Mouse (Mus musculus): ENCODE data around the gene Urb2. TPM values are rescaled to one million over a fixed set of nuclear protein-coding genes. Genes with fewer than 3 reads are reported as not detected.
A peak's percentile ranks its signal among the peaks of the same experiment; 100 is the strongest.
"Not testable (repeated sequence)": the region's sequence is repeated elsewhere in the genome, so short reads cannot be mapped to it uniquely, and the experiment has no call there.

Urb2 gene
- polyA plus RNA-seq, 1 experiment, result 4.3 TPM

DNA sequence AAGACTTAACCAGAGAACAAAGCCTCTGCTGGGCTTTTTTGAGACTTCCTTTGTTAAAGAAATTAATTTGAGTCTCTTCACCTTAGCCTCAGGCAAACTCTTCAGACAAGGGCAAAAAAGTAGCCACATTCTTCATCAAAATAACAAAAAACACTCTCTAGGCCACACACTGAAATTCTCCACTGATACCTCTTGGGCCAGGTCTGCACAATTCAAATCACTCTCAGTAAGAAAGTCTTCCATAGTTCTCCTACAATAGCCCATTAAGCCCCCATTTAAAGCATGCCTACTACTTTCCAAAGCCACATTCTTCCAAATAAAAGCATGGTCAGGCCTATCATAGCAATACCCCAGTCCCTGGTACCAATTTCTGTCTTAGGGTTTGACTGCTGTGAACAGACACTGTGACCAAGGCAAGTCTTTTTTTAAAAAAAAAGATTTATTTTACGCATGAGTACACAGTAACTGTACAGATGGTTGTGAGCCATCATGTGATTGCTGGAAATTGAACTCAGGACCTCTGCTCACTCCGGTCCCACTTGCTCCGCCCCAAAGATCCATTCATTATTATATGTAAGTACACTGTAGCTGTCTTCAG is 9.2 kb upstream of the Urb2 start:
- no peak for DNase-seq
- 94% methylated on average over 3 of the region's 3 CpGs for WGBS
- H3K4me3 ChIP-seq (replicated peaks; ENCODE audit: extremely low read depth, low read depth, low read length), result no peak overlapping the region
- no peaks in the 10 kb centered on the region for H3K4me1 ChIP-seq (ENCODE audit: control insufficient read depth, insufficient read depth, low read length)
- TF ChIP-seq CTCF (IDR thresholded peaks at IDR 0.05; ENCODE audit: insufficient read depth, low read length) (no peak), POLR2A (IDR thresholded peaks at IDR 0.05; ENCODE audit: borderline replicate concordance, extremely low read depth, low read depth, low read length) (no peak)

- not testable (repeated sequence) for DNase-seq; H3K4me1 ChIP-seq (ENCODE audit: control insufficient read depth, insufficient read depth, low read length); H3K4me3 ChIP-seq (replicated peaks; ENCODE audit: extremely low read depth, low read depth, low read length)
- 88% methylated on average over 7 of the region's 7 CpGs for WGBS
These were observed 7.0 kb upstream of the Urb2 start for GRCm38 (mm10) chr8:124014299-124014698.

GRCm38 (mm10) chr8:124014751-124015150 is 6.6 kb upstream of the Urb2 start:
- Histone ChIP-seq H3K4me1 (ENCODE audit: control insufficient read depth, insufficient read depth, low read length) (peaks cover 2% of the 10 kb centered on the region), H3K4me3 (replicated peaks; ENCODE audit: extremely low read depth, low read depth, low read length) (no peak overlapping the region)
- 46% methylated on average over 3 of the region's 3 CpGs for WGBS
- no peak for TF ChIP-seq CTCF (IDR thresholded peaks at IDR 0.05; ENCODE audit: insufficient read depth, low read length)
- TF ChIP-seq POLR2A (IDR thresholded peaks at IDR 0.05; ENCODE audit: borderline replicate concordance, extremely low read depth, low read depth, low read length), result no peak
- DNase-seq, result no peak

DNA sequence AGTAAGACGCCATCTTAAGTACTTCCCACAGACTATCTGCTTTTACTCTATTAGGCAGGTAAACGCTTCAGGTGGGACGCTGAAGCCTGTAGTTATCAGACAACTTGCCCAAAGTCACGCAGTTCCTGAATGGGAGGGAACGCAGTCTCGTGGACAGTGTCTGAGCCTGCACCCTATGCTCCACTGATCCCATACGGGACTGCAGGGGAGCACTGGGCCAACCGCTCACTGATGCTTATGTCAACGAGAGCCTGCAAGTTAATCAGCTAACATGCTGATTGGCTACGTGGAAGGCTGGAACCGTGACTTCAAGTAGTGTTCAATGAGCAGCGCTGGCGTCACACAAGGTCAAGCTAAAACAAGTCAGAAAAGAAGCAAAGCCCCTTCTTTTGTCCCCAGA is 1.5 kb upstream of the Urb2 start:
- peak; percentile 19 for DNase-seq
- H3K4me1 ChIP-seq (ENCODE audit: control insufficient read depth, insufficient read depth, low read length), result peaks cover 6% of the 10 kb centered on the region
- WGBS, result 30% methylated on average over 13 of the region's 13 CpGs
- H3K4me3 ChIP-seq (replicated peaks; ENCODE audit: extremely low read depth, low read depth, low read length), result peak overlapping the region; percentile 43
- TF ChIP-seq POLR2A (IDR thresholded peaks at IDR 0.05; ENCODE audit: borderline replicate concordance, extremely low read depth, low read depth, low read length) (no peak), CTCF (IDR thresholded peaks at IDR 0.05; ENCODE audit: insufficient read depth, low read length) (no peak)

DNA sequence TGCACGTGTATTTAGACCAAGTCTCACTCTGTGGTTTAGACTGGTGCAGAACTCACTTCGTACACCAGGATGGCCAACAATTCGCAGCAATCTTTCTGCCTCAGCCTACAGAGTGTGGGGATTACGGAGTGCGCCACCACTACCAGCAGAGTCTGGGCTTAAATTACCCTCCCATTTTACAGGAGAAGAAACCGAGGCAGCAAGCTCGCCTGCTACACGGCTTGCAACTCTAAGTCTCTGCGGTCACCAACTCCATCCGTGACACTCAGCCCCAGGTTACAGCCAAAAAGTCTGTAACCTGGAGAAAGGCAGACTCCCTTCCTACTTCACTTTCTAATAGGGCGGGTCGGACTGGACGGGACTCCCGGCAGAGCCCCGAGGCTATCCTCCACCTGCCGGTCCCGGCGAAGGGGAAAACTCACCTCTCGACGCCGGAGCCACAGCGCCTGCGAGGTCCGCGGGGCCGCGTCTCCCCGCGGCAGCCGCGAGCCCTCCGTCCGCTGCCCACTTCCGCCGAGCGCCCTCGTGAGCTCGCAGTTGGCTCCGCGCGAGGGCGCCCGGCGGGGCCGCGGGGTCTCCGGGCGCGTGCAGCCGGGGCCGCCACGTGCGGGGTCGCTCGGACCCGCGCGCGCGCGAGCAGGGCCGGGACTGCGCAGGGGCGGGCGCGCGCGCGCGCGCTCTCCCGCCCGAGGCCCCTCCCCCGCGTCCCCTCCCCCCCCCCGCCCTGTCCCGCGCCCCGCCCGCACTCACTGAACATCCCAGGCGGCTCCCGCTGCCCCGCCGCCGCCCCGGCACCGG is 670 bp upstream of the Urb2 start:
- 1% methylated on average over 75 of the region's 87 CpGs for WGBS
- H3K4me1 ChIP-seq (ENCODE audit: control insufficient read depth, insufficient read depth, low read length), result peaks cover 6% of the 10 kb centered on the region
- DNase-seq, result peak; percentile 64
- H3K4me3 ChIP-seq (replicated peaks; ENCODE audit: extremely low read depth, low read depth, low read length), result peak overlapping the region; percentile 76
- TF ChIP-seq CTCF (IDR thresholded peaks at IDR 0.05; ENCODE audit: insufficient read depth, low read length) (no peak), POLR2A (IDR thresholded peaks at IDR 0.05; ENCODE audit: borderline replicate concordance, extremely low read depth, low read depth, low read length) (no peak)

DNA sequence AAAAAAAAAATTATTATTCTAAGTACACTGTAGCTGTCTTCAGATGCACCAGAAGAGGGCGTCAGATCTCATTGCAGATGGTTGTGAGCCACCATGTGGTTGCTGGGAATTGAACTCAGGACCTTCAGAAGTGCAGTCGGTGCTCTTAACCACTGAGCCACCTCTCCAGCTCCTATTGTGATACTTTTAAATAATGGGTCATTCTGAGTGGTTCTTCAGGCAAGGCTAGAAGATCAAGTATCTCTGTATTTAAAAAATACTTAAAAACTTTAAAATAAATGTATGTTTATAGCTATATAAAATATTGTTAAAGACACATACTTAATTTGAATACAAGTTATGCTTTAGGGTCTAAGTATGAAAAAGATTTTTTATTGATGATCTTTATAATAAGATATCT is 5.0 kb downstream of the Urb2 start:
- not testable (repeated sequence) for DNase-seq; H3K4me1 ChIP-seq (ENCODE audit: control insufficient read depth, insufficient read depth, low read length); H3K4me3 ChIP-seq (replicated peaks; ENCODE audit: extremely low read depth, low read depth, low read length)
- 86% methylated on average over 2 of the region's 2 CpGs for WGBS

DNA sequence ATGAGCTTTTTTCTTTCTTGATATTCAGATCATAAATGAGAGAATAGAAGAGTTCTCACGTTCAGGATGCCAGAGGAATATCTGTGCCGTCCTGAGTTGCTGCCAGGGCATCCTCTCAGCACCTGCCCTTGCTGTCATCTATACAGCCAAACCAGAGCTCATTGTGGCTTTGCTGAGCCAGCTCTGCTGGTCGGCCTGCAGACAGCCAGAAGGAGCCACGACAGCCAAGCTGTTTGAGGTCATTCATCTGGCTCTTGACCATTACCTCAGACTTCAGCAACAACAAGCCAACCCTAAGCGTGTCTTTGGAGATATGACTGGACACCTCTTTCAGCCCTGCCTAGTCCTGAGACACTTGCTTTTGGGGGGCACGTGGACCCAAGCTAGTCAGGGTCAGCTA is 6.5 kb downstream of the Urb2 start:
- no peak for TF ChIP-seq POLR2A (IDR thresholded peaks at IDR 0.05; ENCODE audit: borderline replicate concordance, extremely low read depth, low read depth, low read length)
- no peak for TF ChIP-seq CTCF (IDR thresholded peaks at IDR 0.05; ENCODE audit: insufficient read depth, low read length)
- Histone ChIP-seq H3K4me3 (replicated peaks; ENCODE audit: extremely low read depth, low read depth, low read length) (no peak overlapping the region), H3K4me1 (ENCODE audit: control insufficient read depth, insufficient read depth, low read length) (no peaks in the 10 kb centered on the region)
- no peak for DNase-seq
- WGBS, result 87% methylated on average over 6 of the region's 6 CpGs

DNA sequence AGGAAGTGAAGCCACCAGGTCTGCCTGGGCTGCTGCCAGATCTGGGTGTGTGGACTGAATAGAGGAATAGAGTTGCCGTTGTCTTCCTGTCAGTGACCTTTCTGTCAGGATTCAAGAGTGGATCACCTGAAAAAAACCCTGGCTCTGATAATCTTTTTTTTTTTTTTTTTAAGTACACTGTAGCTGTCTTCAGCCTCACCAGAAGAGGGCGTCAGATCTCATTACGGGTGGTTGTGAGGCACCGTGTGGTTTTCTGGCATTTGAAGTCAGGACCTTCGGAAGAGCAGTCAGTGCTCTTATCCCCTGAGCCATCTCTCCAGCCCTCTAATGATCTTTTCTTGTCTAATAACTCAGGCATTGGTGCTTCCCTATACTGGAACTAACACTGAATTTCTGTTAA is 12.1 kb downstream of the Urb2 start:
- 53% methylated on average over 5 of the region's 5 CpGs for WGBS
- no peak for TF ChIP-seq CTCF (IDR thresholded peaks at IDR 0.05; ENCODE audit: insufficient read depth, low read length)
- no peak for TF ChIP-seq POLR2A (IDR thresholded peaks at IDR 0.05; ENCODE audit: borderline replicate concordance, extremely low read depth, low read depth, low read length)

DNA sequence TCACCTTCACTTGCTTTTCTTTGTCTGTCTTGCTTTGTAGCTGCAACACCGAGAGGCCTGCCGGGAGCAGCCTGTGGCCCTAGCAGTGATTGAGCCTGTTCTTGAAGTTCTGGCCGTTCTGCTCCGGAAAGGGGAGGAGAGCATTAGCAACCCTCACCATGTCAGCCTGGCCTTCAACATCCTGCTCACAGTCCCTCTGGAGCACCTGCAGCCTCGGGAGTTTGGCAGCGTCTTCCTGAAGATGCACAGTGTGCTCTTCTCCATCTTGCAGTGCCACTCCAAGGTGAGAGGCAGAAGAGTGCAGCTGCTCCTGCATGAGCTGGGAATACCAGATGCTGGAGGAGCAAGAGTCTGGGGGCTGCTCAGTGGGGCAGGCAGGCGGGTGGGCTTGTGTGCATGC is 16.8 kb downstream of the Urb2 start:
- Histone ChIP-seq H3K4me1 (ENCODE audit: control insufficient read depth, insufficient read depth, low read length) (no peaks in the 10 kb centered on the region), H3K4me3 (replicated peaks; ENCODE audit: extremely low read depth, low read depth, low read length) (no peak overlapping the region)
- no peak for DNase-seq
- TF ChIP-seq CTCF (IDR thresholded peaks at IDR 0.05; ENCODE audit: insufficient read depth, low read length) (no peak), POLR2A (IDR thresholded peaks at IDR 0.05; ENCODE audit: borderline replicate concordance, extremely low read depth, low read depth, low read length) (no peak)
- 90% methylated on average over 7 of the region's 7 CpGs for WGBS

More for the DNA sequence above, 12.1 kb downstream of the Urb2 start:
- no peak for DNase-seq
- no peaks in the 10 kb centered on the region for H3K4me1 ChIP-seq (ENCODE audit: control insufficient read depth, insufficient read depth, low read length)
- no peak overlapping the region for H3K4me3 ChIP-seq (replicated peaks; ENCODE audit: extremely low read depth, low read depth, low read length)

- 81% methylated on average over 4 of the region's 4 CpGs for WGBS
These were observed 18.0 kb downstream of the Urb2 start for GRCm38 (mm10) chr8:124039351-124039750.

More at GRCm38 (mm10) chr8:124039351-124039750, 18.0 kb downstream of the Urb2 start:
- Histone ChIP-seq H3K4me1 (ENCODE audit: control insufficient read depth, insufficient read depth, low read length) (no peaks in the 10 kb centered on the region), H3K4me3 (replicated peaks; ENCODE audit: extremely low read depth, low read depth, low read length) (no peak overlapping the region)
- TF ChIP-seq CTCF (IDR thresholded peaks at IDR 0.05; ENCODE audit: insufficient read depth, low read length) (no peak), POLR2A (IDR thresholded peaks at IDR 0.05; ENCODE audit: borderline replicate concordance, extremely low read depth, low read depth, low read length) (no peak)
- DNase-seq, result no peak
